Mouse (Mus musculus) A20 (cell line): ENCODE data around the gene Olfr430.
A peak's percentile ranks its signal among the peaks of the same experiment; 100 is the strongest.
"Not testable (repeated sequence)": the region's sequence is repeated elsewhere in the genome, so short reads cannot be mapped to it uniquely, and the experiment has no call there.

Source experiments
- DNase-seq: peaks from one replicate; pipeline ENCODE4 v3.0.0-alpha.2; 2011; ENCODE audit warnings: low read depth, low spot score

Gene Olfr430

GRCm38 (mm10) chr1:174066305-174066704, at the start of gene Olfr430:
Gene Olfr430, plus strand, starts transcription at chr1:174066605.
- no peak for DNase-seq

- no peak for DNase-seq
Measured at GRCm38 (mm10) chr1:174031698-174032097, 34.7 kb upstream of the Olfr430 start, which contains the start of gene Ifi205. Gene Ifi205, minus strand, starts transcription at chr1:174031810.

- no peak for DNase-seq
Measured at GRCm38 (mm10) chr1:174035841-174036240, 30.6 kb upstream of the Olfr430 start.

- no peak for DNase-seq
Measured at GRCm38 (mm10) chr1:174038480-174038879, 27.9 kb upstream of the Olfr430 start.

- peak; percentile 77 for DNase-seq
Measured at GRCm38 (mm10) chr1:174040523-174041177, 25.8 kb upstream of the Olfr430 start, which contains the start of gene Olfr433. Gene Olfr433, plus strand, starts transcription at chr1:174040705.

GRCm38 (mm10) chr1:174042091-174042884, 24.1 kb upstream of the Olfr430 start:
- not testable (repeated sequence) for DNase-seq

- DNase-seq: no peak
Measured at GRCm38 (mm10) chr1:174044431-174044830, 22.0 kb upstream of the Olfr430 start.

GRCm38 (mm10) chr1:174048227-174048626, 18.2 kb upstream of the Olfr430 start:
- DNase-seq: not testable (repeated sequence)

GRCm38 (mm10) chr1:174048893-174049292, 17.5 kb upstream of the Olfr430 start, which contains the start of gene Olfr432:
Gene Olfr432, plus strand, starts transcription at chr1:174049205.
- DNase-seq: no peak

- DNase-seq: not testable (repeated sequence)
Measured at GRCm38 (mm10) chr1:174049357-174049756, 17.0 kb upstream of the Olfr430 start.

GRCm38 (mm10) chr1:174050532-174050931, 15.9 kb upstream of the Olfr430 start:
- no peak for DNase-seq

GRCm38 (mm10) chr1:174051515-174051914, 14.9 kb upstream of the Olfr430 start:
- no peak for DNase-seq

GRCm38 (mm10) chr1:174051931-174052536, 14.4 kb upstream of the Olfr430 start:
- DNase-seq: no peak

- DNase-seq: no peak
Measured at GRCm38 (mm10) chr1:174052981-174053380, 13.4 kb upstream of the Olfr430 start.

GRCm38 (mm10) chr1:174055248-174055647, 11.2 kb upstream of the Olfr430 start:
- DNase-seq: no peak

GRCm38 (mm10) chr1:174084031-174084430, 17.6 kb downstream of the Olfr430 start, which contains the start of gene Olfr429:
Gene Olfr429, plus strand, starts transcription at chr1:174084331.
- no peak for DNase-seq

- DNase-seq: no peak
Measured at GRCm38 (mm10) chr1:174096591-174096990, 30.2 kb downstream of the Olfr430 start, which contains the start of gene Olfr427. Gene Olfr427, plus strand, starts transcription at chr1:174096891.

- no peak for DNase-seq
Measured at GRCm38 (mm10) chr1:174103735-174104134, 37.3 kb downstream of the Olfr430 start.

GRCm38 (mm10) chr1:174121062-174121461, 54.7 kb downstream of the Olfr430 start, which contains the start of gene Olfr231:
Gene Olfr231, minus strand, starts transcription at chr1:174121162.
- no peak for DNase-seq
